Comparison of ENCODE assay signal across 20 mouse cellular contexts in genomic region chr5:108647311-108647710, GRCm38 (mm10). TPM values are rescaled to one million over a fixed set of nuclear protein-coding genes. Genes with fewer than 3 reads are reported as not detected.
DNase-seq lines count a peak whose midpoint lies in the region; ATAC-seq lines count a peak whose summit lies in the region.
"Had no signal": no experiment of that assay in that cellular context is flagged by ENCODE, and none has a peak within 500 bp of the region (broad histone marks: within the 10 kb centered on the region; RNA-seq: fewer than 3 reads in every experiment).

No protein-coding gene starts in this region.

- no peak overlapping the region for H3K27ac ChIP-seq in midbrain, embryonic 11.5 days (ENCODE audit: low read depth, low read length)
- H3K27ac ChIP-seq in midbrain, embryonic 14.5 days (replicated peaks; ENCODE audit: low read depth, low read length): no peak overlapping the region
- H3K27ac ChIP-seq: embryonic facial prominence, embryonic 13.5 days; embryonic facial prominence, embryonic 15.5 days; forebrain, embryonic 10.5 days; forebrain, embryonic 13.5 days; forebrain, embryonic 15.5 days had no signal

- no peak overlapping the region for H3K9ac ChIP-seq in midbrain, embryonic 11.5 days (ENCODE audit: low read length)
- H3K9ac ChIP-seq in midbrain, embryonic 14.5 days (replicated peaks; ENCODE audit: low read length): no peak overlapping the region
- H3K9ac ChIP-seq: embryonic facial prominence, embryonic 13.5 days; embryonic facial prominence, embryonic 15.5 days; forebrain, embryonic 13.5 days; forebrain, embryonic 15.5 days had no signal

- no peaks in the 10 kb centered on the region for H3K9me3 ChIP-seq in midbrain, embryonic 11.5 days (ENCODE audit: control insufficient read depth, low read length)
- H3K9me3 ChIP-seq in midbrain, embryonic 14.5 days (ENCODE audit: control insufficient read depth, low read length): no peaks in the 10 kb centered on the region
- H3K9me3 ChIP-seq: embryonic facial prominence, embryonic 13.5 days; embryonic facial prominence, embryonic 15.5 days; forebrain, embryonic 10.5 days; forebrain, embryonic 13.5 days; forebrain, embryonic 15.5 days had no signal

- no peak overlapping the region for H3K4me2 ChIP-seq in midbrain, embryonic 11.5 days
- H3K4me2 ChIP-seq in midbrain, embryonic 14.5 days (ENCODE audit: low read length): no peak overlapping the region
- H3K4me2 ChIP-seq: embryonic facial prominence, embryonic 13.5 days; embryonic facial prominence, embryonic 15.5 days; forebrain, embryonic 13.5 days; forebrain, embryonic 15.5 days had no signal

- H3K4me1 ChIP-seq in midbrain, embryonic 11.5 days (ENCODE audit: control insufficient read depth, insufficient read depth, low read length): no peaks in the 10 kb centered on the region
- H3K4me1 ChIP-seq in midbrain, embryonic 14.5 days (ENCODE audit: control insufficient read depth, insufficient read depth, low read length): no peaks in the 10 kb centered on the region
- H3K4me1 ChIP-seq: embryonic facial prominence, embryonic 13.5 days; embryonic facial prominence, embryonic 15.5 days; forebrain, embryonic 10.5 days; forebrain, embryonic 13.5 days; forebrain, embryonic 15.5 days had no signal

- no peaks in the 10 kb centered on the region for H3K27me3 ChIP-seq in midbrain, embryonic 11.5 days (ENCODE audit: control insufficient read depth, insufficient read depth, low read length)
- no peaks in the 10 kb centered on the region for H3K27me3 ChIP-seq in midbrain, embryonic 14.5 days (ENCODE audit: control insufficient read depth, insufficient read depth, low read length)
- H3K27me3 ChIP-seq: embryonic facial prominence, embryonic 13.5 days; embryonic facial prominence, embryonic 15.5 days; forebrain, embryonic 13.5 days; forebrain, embryonic 15.5 days had no signal

- no peak for ATAC-seq in midbrain, embryonic 11.5 days (ENCODE audit: low FRiP score)
- no peak for ATAC-seq in midbrain, embryonic 14.5 days (ENCODE audit: low FRiP score, low TSS enrichment)
- ATAC-seq in monocyte, adult 5-6 weeks (replicated peaks; ENCODE audit: insufficient number of reproducible peaks, low FRiP score, low TSS enrichment, poor library complexity, severe bottlenecking): no peak
- ATAC-seq: forebrain, embryonic 13.5 days; forebrain, embryonic 15.5 days had no signal

- H3K4me3 ChIP-seq in midbrain, embryonic 11.5 days (ENCODE audit: low read depth, low read length): no peak overlapping the region
- no peak overlapping the region for H3K4me3 ChIP-seq in midbrain, embryonic 14.5 days (replicated peaks; ENCODE audit: low read depth, low read length)
- H3K4me3 ChIP-seq: embryonic facial prominence, embryonic 13.5 days; embryonic facial prominence, embryonic 15.5 days; erythroblast, embryonic 14.5 days; forebrain, embryonic 10.5 days; forebrain, embryonic 13.5 days; forebrain, embryonic 15.5 days had no signal

- peak; percentile 80 for DNase-seq in heart, adult 11 months
- DNase-seq in heart, postnatal 4 days: no peak
- peak; percentile 59 for DNase-seq in midbrain, embryonic 11.5 days (ENCODE audit: low spot score, missing footprints)
- DNase-seq in midbrain, embryonic 14.5 days: no peak
- DNase-seq: adrenal gland, adult 2 months; adrenal gland, postnatal 10 days; adrenal gland, postnatal 25 days; cerebellum, adult 11 months; cerebellum, adult 18-20 months; cerebellum, adult 8-10 months; cerebellum, adult 9-11 months; cerebellum, postnatal 36 days; embryo, embryonic 11 days had no signal

- H3K36me3 ChIP-seq in midbrain, embryonic 11.5 days (ENCODE audit: control insufficient read depth, insufficient read depth, low read length): no peaks in the 10 kb centered on the region
- H3K36me3 ChIP-seq in midbrain, embryonic 14.5 days (ENCODE audit: control insufficient read depth, insufficient read depth, low read length): peaks cover 86% of the 10 kb centered on the region

- 94% methylated on average over 2 of the region's 2 CpGs for WGBS in midbrain, embryonic 11.5 days
- WGBS in midbrain, embryonic 14.5 days: 90% methylated on average over 2 of the region's 2 CpGs

RNA-seq across cellular contexts. Expression of gene Idua, which starts 12.8 kb away (rescaled TPM):
- 10 to 100 TPM; 12.9 to 15.3 TPM for total RNA-seq in heart, postnatal 4 days (2021)
- polyA plus RNA-seq in midbrain, embryonic 11.5 days (2014; fragmentation: Nextera tagmentation; extraction: Ambion mirVana): 9.2 TPM in 2 replicates
- 11.9 and 12.7 TPM in 2 replicates for polyA plus RNA-seq in midbrain, embryonic 14.5 days (2014; fragmentation: Nextera tagmentation; extraction: Ambion mirVana)
- total RNA-seq in monocyte, adult 5-6 weeks (2017): 9.7 to 10.8 TPM (median 10.7 TPM) in 3 replicates

RNA-seq across cellular contexts. Expression of gene Tmem175, which starts 17.7 kb away (rescaled TPM):
- total RNA-seq in heart, postnatal 4 days (2021): 1 to 10 TPM; 8.3 to 9.4 TPM
- polyA plus RNA-seq in midbrain, embryonic 11.5 days (2014; fragmentation: Nextera tagmentation; extraction: Ambion mirVana): 20.9 and 22.1 TPM in 2 replicates
- polyA plus RNA-seq in midbrain, embryonic 14.5 days (2014; fragmentation: Nextera tagmentation; extraction: Ambion mirVana): 25.7 and 29.9 TPM in 2 replicates
- total RNA-seq in monocyte, adult 5-6 weeks (2017): 3.9 to 20.9 TPM (median 12.3 TPM) in 3 replicates

RNA-seq across cellular contexts. Expression of gene Gak, which starts 17.8 kb away (rescaled TPM):
- 10 to 100 TPM; 36.7 to 36.9 TPM for total RNA-seq in heart, postnatal 4 days (2021)
- polyA plus RNA-seq in midbrain, embryonic 11.5 days (2014; fragmentation: Nextera tagmentation; extraction: Ambion mirVana): 43.3 and 45.3 TPM in 2 replicates
- polyA plus RNA-seq in midbrain, embryonic 14.5 days (2014; fragmentation: Nextera tagmentation; extraction: Ambion mirVana): 42.4 and 50.9 TPM in 2 replicates
- 143 to 191 TPM (median 183 TPM) in 3 replicates for total RNA-seq in monocyte, adult 5-6 weeks (2017)

RNA-seq across cellular contexts. Expression of gene Dgkq, which starts 22.2 kb away (rescaled TPM):
- 10 to 100 TPM; 11.8 to 16.2 TPM for total RNA-seq in heart, postnatal 4 days (2021)
- 8.6 TPM in 2 replicates for polyA plus RNA-seq in midbrain, embryonic 11.5 days (2014; fragmentation: Nextera tagmentation; extraction: Ambion mirVana)
- polyA plus RNA-seq in midbrain, embryonic 14.5 days (2014; fragmentation: Nextera tagmentation; extraction: Ambion mirVana): 24.4 and 32.5 TPM in 2 replicates
- total RNA-seq in monocyte, adult 5-6 weeks (2017): 10.8 to 33.6 TPM (median 22.8 TPM) in 3 replicates

RNA-seq across cellular contexts. Expression of gene Slc26a1, which starts 28.1 kb away (rescaled TPM):
- under 1 TPM in 1 of 2 experiments, not detected in 1; 0.23 TPM for total RNA-seq in heart, postnatal 4 days (2021)
- polyA plus RNA-seq in midbrain, embryonic 11.5 days (2014; fragmentation: Nextera tagmentation; extraction: Ambion mirVana): 0.69 and 0.81 TPM in 2 replicates
- polyA plus RNA-seq in midbrain, embryonic 14.5 days (2014; fragmentation: Nextera tagmentation; extraction: Ambion mirVana): 2.9 and 3.6 TPM in 2 replicates
- total RNA-seq in monocyte, adult 5-6 weeks (2017): not detected in 3 replicates

Comparison
In these comparisons a context has a peak if more than half of its experiments do, and no peak if none do; other contexts are left out.
1. DNase-seq: peak in heart, adult 11 months (single experiment) and midbrain, embryonic 11.5 days (single experiment); none in heart, postnatal 4 days (single experiment) and midbrain, embryonic 14.5 days (single experiment).